Mouse (Mus musculus) kidney, adult 2 months (tissue): ENCODE results near the gene Cdr2l.

Source experiments
- CTCF ChIP-seq: fragments of 200-500 bp; conservative IDR thresholded peaks from 2 replicates; pipeline ENCODE4 v1.5.1; 2011; ENCODE audit warnings: low read depth, mild to moderate bottlenecking, control low read depth, low read length, moderate library complexity, mixed read lengths; ENCODE audit not compliant: insufficient read depth, insufficient read length
- POLR2A ChIP-seq: fragments of 200-500 bp; IDR thresholded peaks from one replicate; pipeline ENCODE4 v1.6.1; 2011; ENCODE audit warnings: low read depth, low read length, control low read depth

DNA sequence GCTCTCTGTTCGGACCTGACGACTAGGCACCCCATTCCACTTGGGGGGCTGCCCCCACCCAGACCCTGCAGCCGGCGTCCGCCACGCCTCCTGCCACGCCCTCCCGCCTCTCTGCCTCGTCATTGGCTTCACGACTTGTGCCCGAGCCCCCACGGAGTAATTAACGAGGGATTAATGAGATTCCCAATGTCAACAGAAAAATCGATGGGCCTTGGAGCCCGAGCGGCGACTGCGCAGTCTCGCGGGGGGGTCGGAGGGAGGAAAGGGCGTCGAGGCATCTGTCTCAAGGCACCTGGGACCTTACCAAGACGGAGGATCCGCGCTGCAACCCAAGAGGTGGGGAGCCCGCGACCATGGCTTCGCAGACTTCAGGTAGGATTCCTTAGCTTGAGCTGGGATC, 47.2 kb upstream of the Cdr2l start, which contains the start of gene Otop3:
- no peak for TF ChIP-seq CTCF
- TF ChIP-seq POLR2A = no peak
